Mouse (Mus musculus) midbrain, embryonic 16.5 days (tissue): ENCODE results near the gene Ndc1. TPM values are rescaled to one million over a fixed set of nuclear protein-coding genes. Genes with fewer than 3 reads are reported as not detected.

Experiments
- ATAC-seq: fragments of 200-750 bp; cut with Nextera tagmentation; 2 replicates; pipeline ENCODE4 v1.8.0; 2017; ENCODE audit warnings: moderate TSS enrichment
- H3K27ac ChIP-seq: fragments of 300-500 bp; sonication (generic); 2 replicates; pipeline ENCODE4 v1.5.1; 2014; ENCODE audit warnings: mild to moderate bottlenecking, low read length, mixed read lengths
- H3K27me3 ChIP-seq: fragments of 300-500 bp; sonication (generic); 2 replicates; pipeline ENCODE4 v1.6.1; 2014; ENCODE audit warnings: low read depth, low read length, mixed read lengths; ENCODE audit not compliant: control insufficient read depth, insufficient read depth
- H3K36me3 ChIP-seq: fragments of 300-500 bp; sonication (generic); 2 replicates; pipeline ENCODE4 v1.6.1; 2014; ENCODE audit warnings: mild to moderate bottlenecking, low read length, moderate library complexity, mixed read lengths; ENCODE audit not compliant: control insufficient read depth, insufficient read depth
- H3K4me1 ChIP-seq: fragments of 300-500 bp; sonication (generic); 2 replicates; pipeline ENCODE4 v1.6.1; 2014; ENCODE audit warnings: mild to moderate bottlenecking, low read length, mixed read lengths; ENCODE audit not compliant: control insufficient read depth, insufficient read depth
- H3K4me2 ChIP-seq: fragments of 300-500 bp; sonication (generic); 2 replicates; pipeline ENCODE4 v1.6.1; 2014; ENCODE audit warnings: mild to moderate bottlenecking, low read length, mixed read lengths
- H3K4me3 ChIP-seq: fragments of 300-500 bp; sonication (generic); 2 replicates; pipeline ENCODE4 v1.5.1; 2014; ENCODE audit warnings: low read depth, mild to moderate bottlenecking, low read length, moderate library complexity, mixed read lengths
- H3K9ac ChIP-seq: fragments of 300-500 bp; sonication (generic); 2 replicates; pipeline ENCODE4 v1.6.1; 2014; ENCODE audit warnings: low read depth, low read length, mixed read lengths
- H3K9me3 ChIP-seq: fragments of 300-500 bp; sonication (generic); replicated peaks from 2 replicates; pipeline ENCODE4 v1.6.1; 2014; ENCODE audit warnings: mild to moderate bottlenecking, low read length, mixed read lengths; ENCODE audit not compliant: control insufficient read depth, poor library complexity, severe bottlenecking
- WGBS: fragments of 180-500 bp; shearing (Covaris S2); extraction: QIAGEN DNeasy Blood & Tissue Kit; methylation state at CpG from one replicate; pipeline ENCODE4 v1.1.7; 2014; 5-methylcytosine and 5-hydroxymethylcytosine counted together
- polyA plus RNA-seq: library from polyadenylated mRNA; unstranded; fragments of >200 nt; fragmentation: Nextera tagmentation; extraction: Ambion mirVana; gene quantifications from 2 replicates; pipeline ENCODE4 v1.2.1, GENCODE M21; 2015

The Ndc1 gene
- polyA plus RNA-seq, 1 experiment from 2014 or later, result 19.3 TPM

DNA sequence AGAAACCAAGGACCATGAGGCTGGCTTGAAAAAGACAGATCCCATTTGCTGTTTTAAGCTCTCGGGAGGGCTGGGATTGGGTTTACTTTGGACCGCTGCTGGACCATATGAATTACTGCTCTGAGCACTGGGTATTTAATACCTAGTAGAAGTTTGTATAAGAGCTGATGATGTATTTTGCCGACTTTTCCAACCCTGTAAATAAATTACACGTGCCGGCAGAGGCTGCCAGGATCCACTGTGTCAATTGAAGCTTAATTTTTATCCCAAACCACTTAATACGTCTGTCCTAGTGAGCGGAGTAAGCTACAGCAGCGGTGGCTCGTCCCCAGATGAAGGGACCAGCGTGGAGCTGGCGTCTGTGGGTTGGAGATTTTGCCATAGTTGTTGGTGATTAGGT lies 74.7 kb downstream of the Ndc1 start:
- ATAC-seq, result no peak
- H3K9ac ChIP-seq, result no peak overlapping the region
- no peaks in the 10 kb centered on the region for H3K36me3 ChIP-seq
- no peak overlapping the region for H3K4me3 ChIP-seq
- H3K27me3 ChIP-seq, result peaks cover 29% of the 10 kb centered on the region
- H3K4me1 ChIP-seq, result peaks cover 3% of the 10 kb centered on the region; the same call in 1 of the 2 replicates
- no peak overlapping the region for H3K4me2 ChIP-seq
- no peaks in the 10 kb centered on the region for H3K9me3 ChIP-seq
- WGBS, result 55% methylated on average over 11 of the region's 11 CpGs
- H3K27ac ChIP-seq, result no peak overlapping the region

- H3K4me2 ChIP-seq, result no peak overlapping the region
Measured at GRCm38 (mm10) chr4:107442891-107443483, 75.4 kb downstream of the Ndc1 start.

DNA sequence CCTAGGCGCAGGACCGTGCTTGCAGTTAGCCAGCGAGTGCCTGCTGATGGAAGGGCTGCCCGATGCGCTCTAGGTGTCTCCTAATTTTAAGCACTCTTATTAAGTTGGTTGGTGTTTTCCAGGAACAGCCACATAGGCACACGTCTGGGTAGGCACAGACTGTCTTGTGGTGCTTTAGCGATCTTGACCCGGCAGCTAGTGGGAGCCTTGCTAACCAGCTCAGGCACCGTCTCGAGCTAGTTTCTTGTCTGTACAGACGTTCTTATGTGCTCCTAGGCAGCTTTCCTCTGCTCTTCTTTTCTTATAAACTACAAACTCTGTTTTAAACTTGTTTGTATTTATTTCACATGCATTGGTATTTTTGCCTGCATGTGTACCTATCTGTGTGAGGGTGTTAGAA lies 76.0 kb downstream of the Ndc1 start:
- Histone ChIP-seq H3K36me3 (no peaks in the 10 kb centered on the region), H3K27ac (no peak overlapping the region), H3K9ac (no peak overlapping the region), H3K4me2 (no peak overlapping the region), H3K9me3 (no peaks in the 10 kb centered on the region), H3K4me1 (peaks cover 3% of the 10 kb centered on the region; the same call in 1 of the 2 replicates), H3K4me3 (no peak overlapping the region), H3K27me3 (peaks cover 25% of the 10 kb centered on the region)
- 38% methylated on average over 11 of the region's 11 CpGs for WGBS
- no peak for ATAC-seq

More at GRCm38 (mm10) chr4:107442891-107443483, 75.4 kb downstream of the Ndc1 start:
- Histone ChIP-seq H3K4me3 (no peak overlapping the region), H3K36me3 (no peaks in the 10 kb centered on the region), H3K9me3 (no peaks in the 10 kb centered on the region), H3K27me3 (peaks cover 25% of the 10 kb centered on the region), H3K9ac (no peak overlapping the region), H3K27ac (no peak overlapping the region), H3K4me1 (peaks cover 3% of the 10 kb centered on the region; the same call in 1 of the 2 replicates)
- no peak for ATAC-seq
- WGBS, result 28% methylated on average over 16 of the region's 16 CpGs

DNA sequence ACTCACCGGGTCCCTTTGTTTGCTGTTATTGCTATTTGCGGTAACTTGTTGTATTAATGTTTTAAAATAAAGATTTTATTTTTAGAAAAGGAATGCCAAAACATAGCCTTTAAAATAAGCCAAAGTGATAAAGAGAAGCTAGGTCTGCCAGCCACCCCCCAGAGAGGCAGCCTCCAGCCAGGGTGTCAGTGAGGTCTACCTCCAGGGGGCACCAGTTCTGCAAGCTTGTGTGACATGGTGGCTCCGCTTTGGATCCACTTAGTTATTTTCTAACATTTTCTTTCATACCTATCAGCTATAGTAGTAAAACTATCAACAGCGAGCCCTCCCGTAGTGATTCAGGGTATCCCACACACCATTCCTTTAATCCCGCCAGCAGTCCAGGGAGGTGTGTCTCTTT lies 80.9 kb downstream of the Ndc1 start:
- no peak overlapping the region for H3K4me3 ChIP-seq
- H3K9ac ChIP-seq, result no peak overlapping the region
- H3K27me3 ChIP-seq, result peaks cover 8% of the 10 kb centered on the region
- no peak overlapping the region for H3K4me2 ChIP-seq
- ATAC-seq, result no peak
- H3K27ac ChIP-seq, result no peak overlapping the region
- no peaks in the 10 kb centered on the region; the same call in 1 of the 2 replicates for H3K4me1 ChIP-seq
- H3K36me3 ChIP-seq, result no peaks in the 10 kb centered on the region
- 90% methylated on average over 6 of the region's 6 CpGs for WGBS
- no peaks in the 10 kb centered on the region for H3K9me3 ChIP-seq

DNA sequence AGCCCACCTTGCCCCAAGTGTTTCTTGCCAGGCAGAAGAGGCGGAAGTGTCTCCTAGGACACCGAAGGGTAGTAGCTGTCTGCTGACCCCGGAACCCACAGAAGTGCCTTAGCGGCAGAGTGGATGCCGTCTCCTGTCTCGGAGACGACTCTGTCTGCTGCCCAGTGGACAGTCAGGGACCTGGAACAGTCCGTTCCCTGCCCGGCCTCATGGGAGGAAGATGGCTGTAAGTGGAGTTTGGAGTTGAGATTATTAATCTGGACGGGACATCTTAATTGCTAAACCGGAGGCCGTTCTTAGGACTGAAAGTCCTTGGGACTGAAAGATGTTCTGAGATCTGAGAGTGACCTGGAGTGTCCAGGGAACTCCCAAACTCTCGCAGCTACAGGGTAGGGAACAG lies 81.9 kb downstream of the Ndc1 start:
- 91% methylated on average over 13 of the region's 13 CpGs for WGBS

GRCm38 (mm10) chr4:107452266-107453015 lies 84.9 kb downstream of the Ndc1 start:
- Histone ChIP-seq H3K36me3 (no peaks in the 10 kb centered on the region), H3K27ac (no peak overlapping the region), H3K27me3 (no peaks in the 10 kb centered on the region), H3K9ac (no peak overlapping the region), H3K4me3 (no peak overlapping the region), H3K4me1 (no peaks in the 10 kb centered on the region; the same call in 1 of the 2 replicates), H3K9me3 (no peaks in the 10 kb centered on the region), H3K4me2 (no peak overlapping the region)
- 56% methylated on average over 18 of the region's 18 CpGs for whole genome bisulfite sequencing
- 0 out of 2 replicates have a peak, but pooled peaks have one; percentile 16 for ATAC-seq

More for the DNA sequence above, 81.9 kb downstream of the Ndc1 start:
- ATAC-seq, result no peak
- H3K36me3 ChIP-seq, result no peaks in the 10 kb centered on the region
- no peaks in the 10 kb centered on the region; the same call in 1 of the 2 replicates for H3K4me1 ChIP-seq
- no peaks in the 10 kb centered on the region for H3K9me3 ChIP-seq
- no peak overlapping the region for H3K27ac ChIP-seq
- no peaks in the 10 kb centered on the region for H3K27me3 ChIP-seq
- H3K4me2 ChIP-seq, result no peak overlapping the region
- no peak overlapping the region for H3K4me3 ChIP-seq
- no peak overlapping the region for H3K9ac ChIP-seq

GRCm38 (mm10) chr4:107453141-107453984 lies 85.8 kb downstream of the Ndc1 start:
- Histone ChIP-seq H3K4me2 (no peak overlapping the region), H3K9ac (0 out of 2 replicates have a peak overlapping the region, but pooled peaks have one; percentile 1), H3K27me3 (no peaks in the 10 kb centered on the region), H3K4me3 (no peak overlapping the region), H3K27ac (0 out of 2 replicates have a peak overlapping the region, but pooled peaks have one; percentile 4), H3K4me1 (no peaks in the 10 kb centered on the region; the same call in 1 of the 2 replicates), H3K36me3 (no peaks in the 10 kb centered on the region), H3K9me3 (no peaks in the 10 kb centered on the region)
- ATAC-seq, result peak; percentile 84
- 59% methylated on average over 16 of the region's 16 CpGs for WGBS

DNA sequence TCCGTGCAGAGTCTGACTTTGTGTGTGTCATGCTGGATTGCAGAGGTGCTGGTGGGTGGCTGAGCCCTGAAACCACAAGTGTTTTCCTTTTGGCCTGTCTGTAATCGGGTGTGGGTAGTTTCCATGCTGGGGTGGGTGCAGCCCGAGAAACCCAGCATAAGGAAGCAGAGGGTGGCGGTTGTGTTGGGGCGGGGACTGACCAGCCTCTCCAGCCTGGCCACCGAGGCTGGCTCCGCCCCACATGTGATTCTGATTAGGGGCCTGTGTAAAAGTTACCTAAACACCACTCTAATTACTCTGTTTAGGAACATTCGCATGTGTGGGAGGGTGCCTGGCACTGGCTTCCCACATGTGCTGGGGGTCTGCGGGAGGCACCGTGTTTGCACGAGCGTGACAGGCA lies 90.0 kb downstream of the Ndc1 start:
- 77% methylated on average over 12 of the region's 12 CpGs for WGBS
- H3K9me3 ChIP-seq, result no peaks in the 10 kb centered on the region
- no peak overlapping the region for H3K27ac ChIP-seq
- H3K4me1 ChIP-seq, result no peaks in the 10 kb centered on the region; the same call in 1 of the 2 replicates
- H3K4me3 ChIP-seq, result no peak overlapping the region
- H3K4me2 ChIP-seq, result no peak overlapping the region
- no peaks in the 10 kb centered on the region for H3K27me3 ChIP-seq
- H3K9ac ChIP-seq, result no peak overlapping the region
- ATAC-seq, result no peak
- no peaks in the 10 kb centered on the region for H3K36me3 ChIP-seq
